Mouse (Mus musculus) liver, embryonic 15.5 days (tissue): ENCODE data around the gene Chst14. TPM values are rescaled to one million over a fixed set of nuclear protein-coding genes. Genes with fewer than 3 reads are reported as not detected.

ENCODE experiments used
- ATAC-seq: fragments of 200-750 bp; cut with Nextera tagmentation; 2 replicates; pipeline ENCODE4 v1.8.0; 2017; ENCODE audit warnings: moderate number of reproducible peaks, mild to moderate bottlenecking, moderate library complexity; ENCODE audit not compliant: insufficient read depth
- H3K27ac ChIP-seq: fragments of 300-500 bp; sonication (generic); replicated peaks from 2 replicates; pipeline ENCODE4 v1.5.1; 2015; ENCODE audit warnings: mild to moderate bottlenecking, inconsistent platforms
- H3K27me3 ChIP-seq: fragments of 300-500 bp; sonication (generic); 2 replicates; pipeline ENCODE4 v1.6.1; 2015; ENCODE audit warnings: mild to moderate bottlenecking, inconsistent platforms
- H3K36me3 ChIP-seq: fragments of 300-500 bp; sonication (generic); replicated peaks from 2 replicates; pipeline ENCODE4 v1.6.1; 2015; ENCODE audit warnings: moderate library complexity, mild to moderate bottlenecking, inconsistent platforms
- H3K4me1 ChIP-seq: fragments of 300-500 bp; sonication (generic); replicated peaks from 2 replicates; pipeline ENCODE4 v1.6.1; 2015; ENCODE audit warnings: inconsistent platforms
- H3K4me2 ChIP-seq: fragments of 300-500 bp; sonication (generic); 2 replicates; pipeline ENCODE4 v1.6.1; 2015; ENCODE audit warnings: moderate library complexity, mild to moderate bottlenecking, inconsistent platforms
- H3K4me3 ChIP-seq: fragments of 300-500 bp; sonication (generic); replicated peaks from 2 replicates; pipeline ENCODE4 v1.5.1; 2015; ENCODE audit warnings: mild to moderate bottlenecking, inconsistent platforms
- H3K9ac ChIP-seq: fragments of 300-500 bp; sonication (generic); 2 replicates; pipeline ENCODE4 v1.6.1; 2015; ENCODE audit warnings: moderate library complexity, mild to moderate bottlenecking, inconsistent platforms
- H3K9me3 ChIP-seq: fragments of 300-500 bp; sonication (generic); replicated peaks from 2 replicates; pipeline ENCODE4 v1.6.1; 2016; ENCODE audit warnings: inconsistent platforms
- WGBS: fragments of 180-500 bp; shearing (Covaris S2); methylation state at CpG from one replicate; pipeline ENCODE4 v1.1.7; 2015; ENCODE audit warnings: mixed read lengths; ENCODE audit not compliant: insufficient replicate concordance; 5-methylcytosine and 5-hydroxymethylcytosine counted together
- polyA plus RNA-seq: library from polyadenylated mRNA; unstranded; fragments of >200 nt; fragmentation: Nextera tagmentation; extraction: Ambion mirVana; gene quantifications from 2 replicates; pipeline ENCODE4 v1.2.1, GENCODE M21; 2015

Chst14 gene
- polyA plus RNA-seq, 1 experiment from 2014 or later, result 4.5 TPM

GRCm38 (mm10) chr2:118897808-118898207 is 28.5 kb upstream of the Chst14 start:
- H3K9ac ChIP-seq, result no peak overlapping the region
- peaks cover 51% of the 10 kb centered on the region for H3K4me1 ChIP-seq
- H3K36me3 ChIP-seq, result no peaks in the 10 kb centered on the region
- H3K27me3 ChIP-seq, result peaks cover 91% of the 10 kb centered on the region
- WGBS, result 2% methylated on average over 11 of the region's 11 CpGs
- no peaks in the 10 kb centered on the region for H3K9me3 ChIP-seq
- H3K4me2 ChIP-seq, result no peak overlapping the region
- no peak for ATAC-seq
- H3K4me3 ChIP-seq, result no peak overlapping the region
- H3K27ac ChIP-seq, result no peak overlapping the region

- Histone ChIP-seq H3K4me3 (no peak overlapping the region), H3K27me3 (peaks cover 90% of the 10 kb centered on the region), H3K36me3 (no peaks in the 10 kb centered on the region), H3K4me2 (no peak overlapping the region), H3K27ac (no peak overlapping the region), H3K4me1 (peaks cover 60% of the 10 kb centered on the region), H3K9ac (no peak overlapping the region), H3K9me3 (no peaks in the 10 kb centered on the region)
- no peak for ATAC-seq
- WGBS, result 16% methylated on average over 4 of the region's 4 CpGs
Observed at GRCm38 (mm10) chr2:118898771-118899170, 27.5 kb upstream of the Chst14 start.

DNA sequence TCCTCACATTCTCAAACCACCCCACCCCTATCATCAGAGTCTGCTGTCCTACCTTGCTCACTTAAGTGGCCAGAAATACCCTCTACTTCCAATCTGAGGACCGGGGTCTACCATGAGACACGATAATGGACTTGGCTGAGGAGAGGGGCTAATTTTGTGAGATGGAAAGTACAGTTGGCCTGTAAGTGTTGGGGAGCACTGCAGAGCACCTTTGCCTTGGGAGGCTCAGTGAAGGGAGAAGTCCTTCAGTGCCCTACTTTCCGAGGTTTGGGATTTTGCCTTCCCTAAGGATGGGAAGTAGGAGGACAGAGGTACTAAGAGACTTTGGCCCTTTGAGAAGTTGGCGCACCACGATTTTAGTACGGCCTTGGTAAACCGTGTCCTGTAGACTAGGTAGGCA is 27.0 kb upstream of the Chst14 start:
- H3K9ac ChIP-seq, result no peak overlapping the region
- H3K9me3 ChIP-seq, result no peaks in the 10 kb centered on the region
- peaks cover 84% of the 10 kb centered on the region for H3K27me3 ChIP-seq
- no peak for ATAC-seq
- 26% methylated on average over 7 of the region's 7 CpGs for WGBS
- no peaks in the 10 kb centered on the region for H3K36me3 ChIP-seq
- peaks cover 66% of the 10 kb centered on the region for H3K4me1 ChIP-seq
- no peak overlapping the region for H3K4me2 ChIP-seq
- no peak overlapping the region for H3K4me3 ChIP-seq
- H3K27ac ChIP-seq, result no peak overlapping the region

DNA sequence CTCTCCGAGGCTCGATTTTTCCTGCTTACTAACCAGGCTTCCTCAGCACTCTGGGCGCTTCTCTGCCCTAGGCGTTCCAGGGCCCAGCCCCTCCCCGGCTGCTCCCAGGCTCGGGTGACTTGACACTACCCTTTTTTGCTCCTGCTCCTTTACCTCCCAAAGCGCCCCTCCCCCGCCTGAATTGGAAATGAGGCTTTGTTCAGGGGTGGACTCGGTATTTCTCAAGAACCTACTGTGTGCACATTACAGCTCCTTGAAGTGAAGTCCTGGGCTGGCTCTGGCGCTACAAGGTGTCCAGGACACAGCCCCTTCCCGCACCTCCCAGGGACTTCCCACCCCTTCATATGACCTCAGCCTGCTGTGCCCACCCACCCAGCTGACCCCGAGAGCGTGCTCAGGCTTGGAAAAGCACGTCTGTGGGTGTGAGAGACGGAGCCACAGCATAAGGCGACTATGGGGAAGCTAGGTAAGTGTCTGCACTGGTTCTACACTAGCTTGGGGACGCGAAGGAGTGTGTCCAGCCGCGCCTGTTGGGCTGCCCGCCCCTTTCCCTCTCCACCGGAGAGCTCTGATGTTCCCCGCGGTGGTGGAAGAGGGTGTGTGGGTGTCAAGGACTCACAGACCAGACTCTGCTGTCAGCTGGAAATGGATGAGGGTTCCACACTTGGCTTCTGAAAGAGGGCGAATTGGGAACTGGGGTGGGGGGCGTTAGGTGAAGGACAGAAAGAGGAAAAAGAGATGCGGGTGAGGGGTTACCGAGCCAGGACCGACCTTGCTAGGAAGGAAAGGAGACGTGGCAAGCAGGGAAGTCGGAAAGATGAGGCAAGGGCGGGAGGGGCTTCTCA is 26.1 kb upstream of the Chst14 start, which contains the start of gene Bahd1:
TSS of gene Bahd1 (plus strand) at position 397 of the 845 bp plus-strand sequence.
- H3K4me2 ChIP-seq, result peak within 1 kb of the TSS; percentile 100
- H3K27ac ChIP-seq, result 0 out of 2 replicates have a peak within 1 kb of the TSS, but pooled peaks have one; percentile 22
- ATAC-seq, result no peak
- H3K4me3 ChIP-seq, result peak within 1 kb of the TSS; percentile 98
- no peaks in the 10 kb centered on the region for H3K9me3 ChIP-seq
- peaks cover 73% of the 10 kb centered on the region for H3K4me1 ChIP-seq
- 2% methylated on average over 32 of the region's 32 CpGs for WGBS
- peaks cover 75% of the 10 kb centered on the region for H3K27me3 ChIP-seq
- H3K9ac ChIP-seq, result peak within 1 kb of the TSS; percentile 49
- H3K36me3 ChIP-seq, result no peaks in the 10 kb centered on the region

GRCm38 (mm10) chr2:118900826-118901140 is 25.5 kb upstream of the Chst14 start:
- Histone ChIP-seq H3K27me3 (peaks cover 69% of the 10 kb centered on the region), H3K4me3 (peak overlapping the region; percentile 98), H3K4me1 (peaks cover 79% of the 10 kb centered on the region), H3K4me2 (peak overlapping the region; percentile 100), H3K9ac (peak overlapping the region; percentile 49), H3K9me3 (no peaks in the 10 kb centered on the region), H3K36me3 (no peaks in the 10 kb centered on the region), H3K27ac (0 out of 2 replicates have a peak overlapping the region, but pooled peaks have one; percentile 22)
- 1% methylated on average over 11 of the region's 11 CpGs for WGBS
- no peak for ATAC-seq

DNA sequence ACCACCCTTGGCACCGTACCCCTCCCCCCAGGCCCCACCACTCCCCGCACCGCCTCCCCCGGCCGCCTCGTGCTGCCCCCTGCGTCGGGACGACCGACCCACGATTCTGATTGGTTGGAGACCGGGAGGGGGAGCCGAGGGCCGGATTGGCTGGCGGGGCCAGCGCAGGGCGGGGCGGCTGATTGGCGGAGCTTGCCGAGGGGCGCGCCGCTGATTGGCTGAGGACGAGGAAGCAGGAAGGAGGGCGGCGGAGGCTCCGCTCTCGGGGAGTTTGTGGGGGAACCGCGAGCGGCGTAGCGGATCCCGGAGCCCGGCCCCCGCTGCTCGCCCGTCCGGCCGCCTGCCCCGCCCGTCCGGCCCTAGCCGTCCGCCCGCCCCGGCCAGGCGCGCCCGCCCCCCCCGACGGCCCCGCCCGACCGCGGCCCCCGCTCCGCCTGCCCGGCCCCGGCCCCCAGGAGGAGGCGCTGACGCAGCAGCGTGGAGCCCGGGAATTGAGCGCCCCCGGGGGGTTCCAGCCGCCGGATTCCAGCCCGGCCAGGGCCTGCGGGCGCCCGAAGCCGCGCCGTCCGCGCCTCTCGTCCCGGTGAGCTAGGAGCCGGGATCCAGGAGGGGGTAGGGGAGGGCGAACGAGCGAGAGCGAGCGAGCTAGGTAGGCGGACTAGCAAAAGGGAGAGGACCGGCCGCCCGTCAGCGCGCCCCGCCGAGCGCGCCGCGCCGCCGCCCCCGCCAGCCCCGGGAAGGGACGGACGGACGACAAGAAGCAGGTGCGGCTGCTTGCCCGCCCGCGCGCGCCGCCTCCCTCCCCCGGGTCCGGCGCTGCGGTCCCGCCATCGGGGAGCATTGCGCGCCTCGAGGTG is 24.9 kb upstream of the Chst14 start:
- H3K27ac ChIP-seq, result peak overlapping the region; percentile 93
- peak overlapping the region; percentile 100 for H3K4me2 ChIP-seq
- H3K9me3 ChIP-seq, result no peaks in the 10 kb centered on the region
- H3K4me1 ChIP-seq, result peaks cover 79% of the 10 kb centered on the region
- ATAC-seq, result peak; percentile 88
- peaks cover 63% of the 10 kb centered on the region for H3K27me3 ChIP-seq
- under 1% methylated on average over 104 of the region's 120 CpGs for WGBS
- H3K9ac ChIP-seq, result peak overlapping the region; percentile 95
- peak overlapping the region; percentile 98 for H3K4me3 ChIP-seq
- no peaks in the 10 kb centered on the region for H3K36me3 ChIP-seq

DNA sequence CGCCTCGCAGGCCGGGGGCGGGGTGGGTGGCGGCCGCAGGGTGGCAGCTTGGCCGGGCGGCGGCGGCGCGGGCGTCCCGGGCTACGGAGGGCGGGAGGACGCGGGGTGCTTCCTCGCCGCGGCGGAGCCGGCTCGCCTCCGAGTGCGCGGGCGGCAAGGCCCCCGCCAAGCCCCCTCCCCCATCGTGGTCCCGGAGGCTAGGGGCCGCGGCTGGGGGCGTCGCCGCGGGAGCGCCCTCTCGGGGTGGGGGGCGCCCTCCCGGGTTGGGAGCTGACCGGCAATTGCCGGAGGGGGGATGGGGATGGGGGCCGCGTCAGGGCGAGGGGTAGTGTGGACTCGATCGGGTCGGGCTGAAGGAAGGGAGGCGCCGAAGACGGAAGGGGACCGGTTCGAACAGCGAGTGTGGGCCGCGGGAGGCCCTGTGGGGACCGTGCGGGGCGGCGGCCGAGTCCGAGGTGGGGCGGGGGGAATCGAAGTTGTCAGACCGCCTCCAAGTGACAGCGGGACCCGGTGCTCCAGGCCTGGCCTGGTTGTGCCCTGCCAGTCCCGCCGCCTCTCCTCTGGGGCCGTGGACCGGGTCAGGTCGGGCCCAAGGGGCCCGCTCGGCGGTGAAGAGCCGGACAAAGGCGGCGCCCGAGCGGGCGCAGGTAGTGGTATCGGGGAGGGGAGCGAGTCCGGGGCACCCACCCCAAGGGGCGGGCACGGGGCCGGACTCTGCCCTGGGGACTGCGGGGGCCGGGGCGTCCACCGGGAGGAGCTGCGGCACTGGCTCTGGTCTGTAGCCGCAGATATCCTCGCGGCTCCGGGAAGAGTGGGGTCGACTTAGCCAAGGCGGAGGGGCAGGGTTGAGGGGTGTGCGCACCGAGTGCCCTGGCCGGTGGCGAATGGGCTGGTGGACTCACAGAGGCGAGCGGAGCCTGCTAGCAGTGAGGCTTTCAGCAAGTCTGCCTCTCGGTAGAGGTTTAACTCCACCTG is 24.0 kb upstream of the Chst14 start:
- Histone ChIP-seq H3K27me3 (peaks cover 54% of the 10 kb centered on the region), H3K27ac (peak overlapping the region; percentile 93), H3K36me3 (no peaks in the 10 kb centered on the region), H3K9ac (peak overlapping the region; percentile 95), H3K4me3 (peak overlapping the region; percentile 98), H3K9me3 (no peaks in the 10 kb centered on the region), H3K4me2 (peak overlapping the region; percentile 100), H3K4me1 (peaks cover 77% of the 10 kb centered on the region)
- ATAC-seq, result peak; percentile 24
- WGBS, result under 1% methylated on average over 103 of the region's 106 CpGs

DNA sequence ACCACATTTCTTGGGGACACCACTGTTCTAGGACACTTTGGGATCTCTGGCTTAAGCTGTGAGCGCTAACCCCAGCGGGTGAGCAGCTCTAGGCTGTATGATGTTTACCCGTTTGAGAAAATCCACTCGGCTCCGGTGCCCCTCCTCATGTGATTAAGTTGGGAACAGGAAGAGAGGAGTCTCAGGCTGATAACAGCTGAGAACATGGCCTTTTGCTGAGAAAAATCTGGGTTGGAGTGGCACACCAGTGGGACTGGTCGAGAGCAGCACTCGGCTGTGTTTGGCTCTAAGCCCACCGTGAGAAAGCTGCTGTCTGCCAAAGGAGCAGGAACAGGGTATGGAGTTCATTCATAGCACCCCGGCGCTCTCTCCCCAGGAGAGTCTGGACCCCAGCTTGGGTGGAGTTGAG is 23.0 kb upstream of the Chst14 start:
- Histone ChIP-seq H3K4me1 (peaks cover 73% of the 10 kb centered on the region), H3K4me2 (peak overlapping the region; percentile 100), H3K36me3 (no peaks in the 10 kb centered on the region), H3K27me3 (peaks cover 44% of the 10 kb centered on the region), H3K9me3 (no peaks in the 10 kb centered on the region), H3K4me3 (peak overlapping the region; percentile 98), H3K27ac (no peak overlapping the region), H3K9ac (0 out of 2 replicates have a peak overlapping the region, but pooled peaks have one; percentile 95)
- 27% methylated on average over 10 of the region's 10 CpGs for WGBS
- no peak for ATAC-seq

GRCm38 (mm10) chr2:118905433-118906117 is 20.7 kb upstream of the Chst14 start:
- Histone ChIP-seq H3K9ac (no peak overlapping the region), H3K36me3 (no peaks in the 10 kb centered on the region), H3K27me3 (peaks cover 22% of the 10 kb centered on the region), H3K9me3 (no peaks in the 10 kb centered on the region), H3K4me3 (no peak overlapping the region), H3K4me1 (peaks cover 80% of the 10 kb centered on the region), H3K27ac (no peak overlapping the region), H3K4me2 (no peak overlapping the region)
- no peak for ATAC-seq
- 58% methylated on average over 7 of the region's 7 CpGs for WGBS

- 76% methylated on average over 5 of the region's 5 CpGs for WGBS
- H3K4me1 ChIP-seq, result peaks cover 80% of the 10 kb centered on the region
- H3K27ac ChIP-seq, result no peak overlapping the region
- H3K9ac ChIP-seq, result no peak overlapping the region
- H3K4me3 ChIP-seq, result no peak overlapping the region
- no peak overlapping the region for H3K4me2 ChIP-seq
- H3K36me3 ChIP-seq, result no peaks in the 10 kb centered on the region
- peaks cover 16% of the 10 kb centered on the region for H3K27me3 ChIP-seq
- no peaks in the 10 kb centered on the region for H3K9me3 ChIP-seq
- no peak for ATAC-seq
Observed at GRCm38 (mm10) chr2:118906118-118906492, 20.2 kb upstream of the Chst14 start.
